Mouse (Mus musculus) embryonic fibroblast, embryonic 13.5 days (primary cell): ENCODE measurements around the gene Dpp8.

Experiments
- CTCF ChIP-seq: IDR thresholded peaks from 2 replicates; pipeline ENCODE4 v1.5.1; 2011; ENCODE audit warnings: mild to moderate bottlenecking, control low read depth, low read length, moderate library complexity, borderline replicate concordance; ENCODE audit not compliant: insufficient read depth
- POLR2A ChIP-seq: IDR thresholded peaks from 2 replicates; pipeline ENCODE4 v1.6.1; 2011; ENCODE audit warnings: low read depth, mild to moderate bottlenecking, control low read depth, low read length, moderate library complexity

DNA sequence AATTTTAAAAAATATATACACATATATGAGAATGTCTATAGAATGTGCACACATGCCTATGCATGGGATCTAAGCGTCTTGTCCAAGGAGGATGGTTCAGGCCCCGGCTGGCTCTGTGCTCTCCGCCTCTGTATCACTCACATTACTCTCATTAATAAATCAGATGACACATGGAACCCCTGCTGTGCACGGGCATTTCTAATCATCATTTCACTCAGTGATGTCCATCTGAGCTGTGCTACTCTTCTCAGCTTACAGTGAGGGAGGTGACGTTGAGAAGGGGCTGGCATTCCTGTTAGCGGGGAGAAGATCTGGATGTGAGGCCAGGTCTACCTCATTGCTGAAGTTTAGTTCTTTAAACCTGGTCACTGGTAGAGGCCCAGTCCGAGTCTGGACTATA, 5.0 kb upstream of the Dpp8 start:
- TF ChIP-seq POLR2A = no peak
- TF ChIP-seq CTCF = no peak
